Mouse (Mus musculus): ENCODE data around the gene Gprc5a. TPM values are rescaled to one million over a fixed set of nuclear protein-coding genes. Genes with fewer than 3 reads are reported as not detected.

Gene Gprc5a
- 0.16 and 0.56 TPM in 2 replicates for total RNA-seq (2015)
- 0.22 TPM in 1 of 2 replicates, not detected in the other for total RNA-seq (2017)

- ATAC-seq (ENCODE audit: poor library complexity, severe bottlenecking) = peak; percentile 92
Measured at GRCm38 (mm10) chr6:135065236-135065957, at the start of gene Gprc5a. Gprc5a (plus strand) TSS chr6:135065651.

GRCm38 (mm10) chr6:135017211-135017610 is 48.2 kb upstream of the Gprc5a start:
- no peak for ATAC-seq (ENCODE audit: poor library complexity, severe bottlenecking)

- ATAC-seq (ENCODE audit: poor library complexity, severe bottlenecking) = no peak
Measured at GRCm38 (mm10) chr6:135019564-135019963, 45.9 kb upstream of the Gprc5a start.

GRCm38 (mm10) chr6:135021633-135022032 is 43.8 kb upstream of the Gprc5a start:
- ATAC-seq (ENCODE audit: poor library complexity, severe bottlenecking) = no peak

GRCm38 (mm10) chr6:135023379-135023778 is 42.1 kb upstream of the Gprc5a start:
- no peak for ATAC-seq (ENCODE audit: poor library complexity, severe bottlenecking)

- no peak for ATAC-seq (ENCODE audit: poor library complexity, severe bottlenecking)
Measured at GRCm38 (mm10) chr6:135024781-135025420, 40.5 kb upstream of the Gprc5a start.

GRCm38 (mm10) chr6:135026232-135026631 is 39.2 kb upstream of the Gprc5a start:
- ATAC-seq (ENCODE audit: poor library complexity, severe bottlenecking) = peak; percentile 92

GRCm38 (mm10) chr6:135026755-135027154 is 38.7 kb upstream of the Gprc5a start:
- ATAC-seq (ENCODE audit: poor library complexity, severe bottlenecking) = no peak

- no peak for ATAC-seq (ENCODE audit: poor library complexity, severe bottlenecking)
Measured at GRCm38 (mm10) chr6:135029246-135029645, 36.2 kb upstream of the Gprc5a start.

GRCm38 (mm10) chr6:135038674-135039073 is 26.8 kb upstream of the Gprc5a start:
- ATAC-seq (ENCODE audit: poor library complexity, severe bottlenecking) = no peak

GRCm38 (mm10) chr6:135040275-135040871 is 25.1 kb upstream of the Gprc5a start:
- ATAC-seq (ENCODE audit: poor library complexity, severe bottlenecking) = no peak

- ATAC-seq (ENCODE audit: poor library complexity, severe bottlenecking) = no peak
Measured at GRCm38 (mm10) chr6:135041930-135042329, 23.5 kb upstream of the Gprc5a start.

- ATAC-seq (ENCODE audit: poor library complexity, severe bottlenecking) = no peak
Measured at GRCm38 (mm10) chr6:135047276-135047675, 18.2 kb upstream of the Gprc5a start.

GRCm38 (mm10) chr6:135048509-135048908 is 16.9 kb upstream of the Gprc5a start:
- ATAC-seq (ENCODE audit: poor library complexity, severe bottlenecking) = no peak

GRCm38 (mm10) chr6:135048956-135049355 is 16.5 kb upstream of the Gprc5a start:
- no peak for ATAC-seq (ENCODE audit: poor library complexity, severe bottlenecking)

- no peak for ATAC-seq (ENCODE audit: poor library complexity, severe bottlenecking)
Measured at GRCm38 (mm10) chr6:135053789-135054188, 11.7 kb upstream of the Gprc5a start.

- ATAC-seq (ENCODE audit: poor library complexity, severe bottlenecking) = no peak
Measured at GRCm38 (mm10) chr6:135055882-135056281, 9.6 kb upstream of the Gprc5a start.

- no peak for ATAC-seq (ENCODE audit: poor library complexity, severe bottlenecking)
Measured at GRCm38 (mm10) chr6:135060728-135061127, 4.7 kb upstream of the Gprc5a start.

- no peak for ATAC-seq (ENCODE audit: poor library complexity, severe bottlenecking)
Measured at GRCm38 (mm10) chr6:135064621-135065020, 830 bp upstream of the Gprc5a start.

- no peak for ATAC-seq (ENCODE audit: poor library complexity, severe bottlenecking)
Measured at GRCm38 (mm10) chr6:135066795-135067445, 1.5 kb downstream of the Gprc5a start.

GRCm38 (mm10) chr6:135068221-135068620 is 2.8 kb downstream of the Gprc5a start:
- ATAC-seq (ENCODE audit: poor library complexity, severe bottlenecking) = no peak

Measured in megakaryocyte, adult 5-6 weeks (primary cell).